Mouse (Mus musculus) stomach, embryonic 16.5 days (tissue): ENCODE measurements around the gene Osbpl8. TPM values are rescaled to one million over a fixed set of nuclear protein-coding genes. Genes with fewer than 3 reads are reported as not detected.

ENCODE experiments used
- ATAC-seq: fragments of 200-750 bp; cut with Nextera tagmentation; 2 replicates; pipeline ENCODE4 v1.8.0; 2017; ENCODE audit warnings: moderate number of reproducible peaks, moderate TSS enrichment; ENCODE audit not compliant: insufficient read depth, low FRiP score
- H3K27ac ChIP-seq: fragments of 300-500 bp; sonication (generic); 2 replicates; pipeline ENCODE4 v1.5.1; 2014; ENCODE audit warnings: low read length
- H3K27me3 ChIP-seq: fragments of 300-500 bp; sonication (generic); 2 replicates; pipeline ENCODE4 v1.6.1; 2014; ENCODE audit warnings: low read length, control low read depth, mixed read lengths; ENCODE audit not compliant: control insufficient read depth, insufficient read depth
- H3K36me3 ChIP-seq: fragments of 300-500 bp; sonication (generic); 2 replicates; pipeline ENCODE4 v1.6.1; 2014; ENCODE audit warnings: low read length; ENCODE audit not compliant: control insufficient read depth, insufficient read depth
- H3K4me1 ChIP-seq: fragments of 300-500 bp; sonication (generic); 2 replicates; pipeline ENCODE4 v1.6.1; 2014; ENCODE audit warnings: low read length, control low read depth, mixed read lengths; ENCODE audit not compliant: control insufficient read depth, insufficient read depth
- H3K4me2 ChIP-seq: fragments of 300-500 bp; sonication (generic); 2 replicates; pipeline ENCODE4 v1.6.1; 2014; ENCODE audit warnings: low read depth, low read length, mixed read lengths
- H3K4me3 ChIP-seq: fragments of 300-500 bp; sonication (generic); replicated peaks from 2 replicates; pipeline ENCODE4 v1.5.1; 2014; ENCODE audit warnings: mild to moderate bottlenecking, low read length
- H3K9ac ChIP-seq: fragments of 300-500 bp; sonication (generic); 2 replicates; pipeline ENCODE4 v1.6.1; 2014; ENCODE audit warnings: low read length
- H3K9me3 ChIP-seq: fragments of 300-500 bp; sonication (generic); replicated peaks from 2 replicates; pipeline ENCODE4 v1.6.1; 2016; ENCODE audit warnings: low read length, control low read depth; ENCODE audit not compliant: control insufficient read depth
- WGBS: fragments of 180-500 bp; shearing (Covaris S2); extraction: QIAGEN DNeasy Blood & Tissue Kit; methylation state at CpG from one replicate; pipeline ENCODE4 v1.1.7; 2014; 5-methylcytosine and 5-hydroxymethylcytosine counted together
- polyA plus RNA-seq: library from polyadenylated mRNA; unstranded; fragments of >200 nt; fragmentation: Nextera tagmentation; extraction: Ambion mirVana; gene quantifications from 2 replicates; pipeline ENCODE4 v1.2.1, GENCODE M21; 2015

Gene Osbpl8
- polyA plus RNA-seq, 1 experiment from 2014 or later: 6.7 TPM

- ATAC-seq: no peak
- Histone ChIP-seq H3K27ac (no peak overlapping the region), H3K4me3 (no peak overlapping the region), H3K4me1 (no peaks in the 10 kb centered on the region), H3K27me3 (no peaks in the 10 kb centered on the region), H3K4me2 (no peak overlapping the region), H3K36me3 (no peaks in the 10 kb centered on the region), H3K9ac (no peak overlapping the region), H3K9me3 (no peaks in the 10 kb centered on the region)
- 62% methylated on average over 6 of the region's 6 CpGs for WGBS
Measured at GRCm38 (mm10) chr10:111233476-111234130, 69.1 kb downstream of the Osbpl8 start.

GRCm38 (mm10) chr10:111234450-111235288 is 70.1 kb downstream of the Osbpl8 start:
- no peaks in the 10 kb centered on the region for H3K4me1 ChIP-seq
- ATAC-seq: no peak
- H3K9ac ChIP-seq: no peak overlapping the region
- H3K27me3 ChIP-seq: no peaks in the 10 kb centered on the region
- WGBS: 52% methylated on average over 6 of the region's 6 CpGs
- H3K9me3 ChIP-seq: no peaks in the 10 kb centered on the region
- no peak overlapping the region for H3K27ac ChIP-seq
- H3K36me3 ChIP-seq: no peaks in the 10 kb centered on the region
- no peak overlapping the region for H3K4me3 ChIP-seq
- no peak overlapping the region for H3K4me2 ChIP-seq

GRCm38 (mm10) chr10:111235289-111235570 is 70.7 kb downstream of the Osbpl8 start:
- 85% methylated on average over 6 of the region's 6 CpGs for WGBS
- no peaks in the 10 kb centered on the region for H3K9me3 ChIP-seq
- no peak overlapping the region for H3K27ac ChIP-seq
- no peaks in the 10 kb centered on the region for H3K36me3 ChIP-seq
- H3K9ac ChIP-seq: no peak overlapping the region
- no peak overlapping the region for H3K4me2 ChIP-seq
- ATAC-seq: no peak
- no peaks in the 10 kb centered on the region for H3K4me1 ChIP-seq
- no peak overlapping the region for H3K4me3 ChIP-seq
- no peaks in the 10 kb centered on the region for H3K27me3 ChIP-seq

GRCm38 (mm10) chr10:111237434-111237833 is 72.9 kb downstream of the Osbpl8 start:
- no peak overlapping the region for H3K4me2 ChIP-seq
- H3K9me3 ChIP-seq: no peaks in the 10 kb centered on the region
- no peak overlapping the region for H3K27ac ChIP-seq
- no peaks in the 10 kb centered on the region for H3K4me1 ChIP-seq
- 66% methylated on average over 5 of the region's 5 CpGs for WGBS
- H3K4me3 ChIP-seq: no peak overlapping the region
- no peak for ATAC-seq
- no peaks in the 10 kb centered on the region for H3K36me3 ChIP-seq
- H3K27me3 ChIP-seq: no peaks in the 10 kb centered on the region
- H3K9ac ChIP-seq: no peak overlapping the region

GRCm38 (mm10) chr10:111242677-111243076 is 78.1 kb downstream of the Osbpl8 start:
- H3K4me3 ChIP-seq: no peak overlapping the region
- no peak overlapping the region for H3K9ac ChIP-seq
- H3K27ac ChIP-seq: no peak overlapping the region
- H3K4me2 ChIP-seq: no peak overlapping the region
- H3K27me3 ChIP-seq: no peaks in the 10 kb centered on the region
- no peaks in the 10 kb centered on the region for H3K9me3 ChIP-seq
- no peaks in the 10 kb centered on the region for H3K36me3 ChIP-seq
- no peak for ATAC-seq
- WGBS: 85% methylated on average over 7 of the region's 7 CpGs
- no peaks in the 10 kb centered on the region for H3K4me1 ChIP-seq

GRCm38 (mm10) chr10:111247609-111248008 is 83.1 kb downstream of the Osbpl8 start:
- WGBS: 52% methylated on average over 4 of the region's 4 CpGs
- H3K4me1 ChIP-seq: 0 out of 2 replicates have a peak, but pooled peaks cover 3% of the 10 kb centered on the region
- H3K27me3 ChIP-seq: no peaks in the 10 kb centered on the region
- H3K9ac ChIP-seq: no peak overlapping the region
- H3K36me3 ChIP-seq: no peaks in the 10 kb centered on the region
- no peak for ATAC-seq
- no peak overlapping the region for H3K4me3 ChIP-seq
- no peak overlapping the region for H3K4me2 ChIP-seq
- no peak overlapping the region for H3K27ac ChIP-seq
- H3K9me3 ChIP-seq: no peaks in the 10 kb centered on the region

GRCm38 (mm10) chr10:111248177-111248576 is 83.6 kb downstream of the Osbpl8 start:
- H3K4me3 ChIP-seq: no peak overlapping the region
- H3K36me3 ChIP-seq: no peaks in the 10 kb centered on the region
- no peaks in the 10 kb centered on the region for H3K9me3 ChIP-seq
- no peaks in the 10 kb centered on the region for H3K27me3 ChIP-seq
- 0 out of 2 replicates have a peak, but pooled peaks cover 3% of the 10 kb centered on the region for H3K4me1 ChIP-seq
- ATAC-seq: no peak
- WGBS: 53% methylated on average over 6 of the region's 6 CpGs
- H3K27ac ChIP-seq: no peak overlapping the region
- 0 out of 2 replicates have a peak overlapping the region, but pooled peaks have one; percentile 9 for H3K4me2 ChIP-seq
- no peak overlapping the region for H3K9ac ChIP-seq

GRCm38 (mm10) chr10:111250192-111250591 is 85.6 kb downstream of the Osbpl8 start:
- Histone ChIP-seq H3K27me3 (no peaks in the 10 kb centered on the region), H3K9me3 (no peaks in the 10 kb centered on the region), H3K9ac (no peak overlapping the region), H3K4me2 (no peak overlapping the region), H3K27ac (no peak overlapping the region), H3K4me1 (0 out of 2 replicates have a peak, but pooled peaks cover 3% of the 10 kb centered on the region), H3K4me3 (no peak overlapping the region), H3K36me3 (no peaks in the 10 kb centered on the region)
- WGBS: 86% methylated on average over 4 of the region's 4 CpGs
- no peak for ATAC-seq

GRCm38 (mm10) chr10:111251666-111252065 is 87.1 kb downstream of the Osbpl8 start:
- Histone ChIP-seq H3K9me3 (no peaks in the 10 kb centered on the region), H3K9ac (no peak overlapping the region)
- WGBS: 71% methylated on average over 5 of the region's 5 CpGs

More at GRCm38 (mm10) chr10:111251666-111252065, 87.1 kb downstream of the Osbpl8 start:
- Histone ChIP-seq H3K27ac (no peak overlapping the region), H3K36me3 (no peaks in the 10 kb centered on the region), H3K4me2 (no peak overlapping the region), H3K27me3 (no peaks in the 10 kb centered on the region), H3K4me3 (no peak overlapping the region), H3K4me1 (0 out of 2 replicates have a peak, but pooled peaks cover 3% of the 10 kb centered on the region)
- no peak for ATAC-seq
